Mouse (Mus musculus) liver, embryonic 14.5 days (tissue): ENCODE results near the gene H2al1h.

ENCODE experiments used
- CTCF ChIP-seq: IDR thresholded peaks from 2 replicates; pipeline ENCODE4 v1.5.1; 2016; ENCODE audit warnings: antibody characterized with exemption, low read depth, control low read depth
- EP300 ChIP-seq: IDR thresholded peaks from 2 replicates; pipeline ENCODE4 v1.6.1; 2016; ENCODE audit warnings: antibody characterized with exemption, low read depth

- TF ChIP-seq CTCF = no peak
- no peak for TF ChIP-seq EP300
Measured at GRCm38 (mm10) chrX:11360823-11361222, 39.5 kb downstream of the H2al1h start.
